Mouse (Mus musculus): ENCODE results near the gene Glyctk. TPM values are rescaled to one million over a fixed set of nuclear protein-coding genes. Genes with fewer than 3 reads are reported as not detected.

Gene Glyctk
- total RNA-seq (2023): 6.4 TPM

GRCm38 (mm10) chr9:106158037-106158491, at the start of gene Glyctk:
Gene Glyctk, minus strand, starts transcription at chr9:106158138.

GRCm38 (mm10) chr9:106202819-106203636, 45.1 kb upstream of the Glyctk start, which contains the start of gene Twf2:
Gene Twf2, plus strand, starts transcription at chr9:106203108.

GRCm38 (mm10) chr9:106199535-106200272, 41.8 kb upstream of the Glyctk start, which contains the start of gene Ppm1m:
Gene Ppm1m, minus strand, starts transcription at chr9:106199746.

GRCm38 (mm10) chr9:106170556-106171345, 12.8 kb upstream of the Glyctk start, which contains the start of gene Wdr82:
Gene Wdr82, plus strand, starts transcription at chr9:106170928.

Other genes with a start within 250 kb of the Glyctk start
- gene Col6a5, start 197.5 kb downstream of the Glyctk start, total RNA-seq (2023): 0.44 TPM
- gene Col6a4, start 61.4 kb downstream of the Glyctk start, total RNA-seq (2023): not detected
- 156 TPM for gene Wdr82, start 12.8 kb upstream of the Glyctk start, total RNA-seq (2023)
- gene Ppm1m, start 41.6 kb upstream of the Glyctk start, total RNA-seq (2023): 44.7 TPM
- 131 TPM for gene Twf2, start 45.0 kb upstream of the Glyctk start, total RNA-seq (2023)
- 5.8 TPM for gene Tlr9, start 64.5 kb upstream of the Glyctk start, total RNA-seq (2023)
- 37.0 TPM for gene Alas1, start 90.5 kb upstream of the Glyctk start, total RNA-seq (2023)
- 5.4 TPM for gene Poc1a, start 122.9 kb upstream of the Glyctk start, total RNA-seq (2023)
- 39.1 TPM for gene Dusp7, start 210.5 kb upstream of the Glyctk start, total RNA-seq (2023)

All from CD4-positive naive resting alpha-beta T cell, adult 57 days (primary cell).